Mouse (Mus musculus): Measurements from ENCODE around the gene Ndufa7. TPM values are rescaled to one million over a fixed set of nuclear protein-coding genes. Genes with fewer than 3 reads are reported as not detected.

Gene Ndufa7
- polyA plus RNA-seq, 1 experiment from 2014 or later = 535 TPM

- Histone ChIP-seq H3K9me3 (replicated peaks; ENCODE audit: control insufficient read depth, low read length) (no peaks in the 10 kb centered on the region), H3K9ac (ENCODE audit: low read length) (no peak overlapping the region), H3K4me2 (ENCODE audit: low read depth, low read length) (no peak overlapping the region), H3K4me3 (ENCODE audit: low read length) (no peak overlapping the region), H3K27ac (ENCODE audit: low read length) (no peak overlapping the region), H3K27me3 (ENCODE audit: control insufficient read depth, insufficient read depth, low read length) (peaks cover 27% of the 10 kb centered on the region), H3K4me1 (ENCODE audit: control insufficient read depth, insufficient read depth, low read length) (peaks cover 16% of the 10 kb centered on the region), H3K36me3 (ENCODE audit: control insufficient read depth, insufficient read depth) (no peaks in the 10 kb centered on the region)
- ATAC-seq (replicated peaks; ENCODE audit: extremely low read depth, insufficient read depth, low FRiP score) = no peak
- WGBS = 56% methylated on average over 8 of the region's 9 CpGs
Measured at GRCm38 (mm10) chr17:33807181-33807888, 17.0 kb upstream of the Ndufa7 start.

GRCm38 (mm10) chr17:33808192-33808591, 16.2 kb upstream of the Ndufa7 start:
- Histone ChIP-seq H3K4me1 (ENCODE audit: control insufficient read depth, insufficient read depth, low read length) (peaks cover 21% of the 10 kb centered on the region), H3K36me3 (ENCODE audit: control insufficient read depth, insufficient read depth) (no peaks in the 10 kb centered on the region), H3K4me3 (ENCODE audit: low read length) (no peak overlapping the region), H3K9me3 (replicated peaks; ENCODE audit: control insufficient read depth, low read length) (no peaks in the 10 kb centered on the region), H3K27ac (ENCODE audit: low read length) (no peak overlapping the region), H3K9ac (ENCODE audit: low read length) (no peak overlapping the region), H3K27me3 (ENCODE audit: control insufficient read depth, insufficient read depth, low read length) (peaks cover 21% of the 10 kb centered on the region), H3K4me2 (ENCODE audit: low read depth, low read length) (no peak overlapping the region)
- no peak for ATAC-seq (replicated peaks; ENCODE audit: extremely low read depth, insufficient read depth, low FRiP score)
- WGBS = 29% methylated on average over 10 of the region's 10 CpGs

GRCm38 (mm10) chr17:33810334-33811141, 13.8 kb upstream of the Ndufa7 start, which contains the start of gene Kank3:
Gene Kank3 (plus strand): TSS chr17:33810519.
- Histone ChIP-seq H3K4me3 (ENCODE audit: low read length) (peak within 1 kb of the TSS; percentile 55), H3K9ac (ENCODE audit: low read length) (peak within 1 kb of the TSS; percentile 66), H3K4me2 (ENCODE audit: low read depth, low read length) (peak within 1 kb of the TSS; percentile 75), H3K4me1 (ENCODE audit: control insufficient read depth, insufficient read depth, low read length) (peaks cover 19% of the 10 kb centered on the region), H3K9me3 (replicated peaks; ENCODE audit: control insufficient read depth, low read length) (no peaks in the 10 kb centered on the region), H3K27me3 (ENCODE audit: control insufficient read depth, insufficient read depth, low read length) (peaks cover 23% of the 10 kb centered on the region), H3K27ac (ENCODE audit: low read length) (peak within 1 kb of the TSS; percentile 81), H3K36me3 (ENCODE audit: control insufficient read depth, insufficient read depth) (no peaks in the 10 kb centered on the region)
- WGBS = under 1% methylated on average over 36 of the region's 36 CpGs
- peak; percentile 91 for ATAC-seq (replicated peaks; ENCODE audit: extremely low read depth, insufficient read depth, low FRiP score)

- Histone ChIP-seq H3K27me3 (ENCODE audit: control insufficient read depth, insufficient read depth, low read length) (peaks cover 21% of the 10 kb centered on the region), H3K9me3 (replicated peaks; ENCODE audit: control insufficient read depth, low read length) (no peaks in the 10 kb centered on the region), H3K36me3 (ENCODE audit: control insufficient read depth, insufficient read depth) (peaks cover 2% of the 10 kb centered on the region; the same call in 1 of the 2 replicates), H3K4me2 (ENCODE audit: low read depth, low read length) (peak overlapping the region; percentile 75), H3K27ac (ENCODE audit: low read length) (peak overlapping the region; percentile 81), H3K4me3 (ENCODE audit: low read length) (peak overlapping the region; percentile 55), H3K4me1 (ENCODE audit: control insufficient read depth, insufficient read depth, low read length) (peaks cover 19% of the 10 kb centered on the region), H3K9ac (ENCODE audit: low read length) (peak overlapping the region; percentile 66)
- 2% methylated on average over 7 of the region's 7 CpGs for WGBS
- peak; percentile 38 for ATAC-seq (replicated peaks; ENCODE audit: extremely low read depth, insufficient read depth, low FRiP score)
Measured at GRCm38 (mm10) chr17:33811142-33811516, 13.2 kb upstream of the Ndufa7 start.

GRCm38 (mm10) chr17:33812475-33812874, 11.9 kb upstream of the Ndufa7 start:
- Histone ChIP-seq H3K4me2 (ENCODE audit: low read depth, low read length) (peak overlapping the region; percentile 75), H3K27me3 (ENCODE audit: control insufficient read depth, insufficient read depth, low read length) (peaks cover 11% of the 10 kb centered on the region; the same call in 1 of the 2 replicates), H3K9ac (ENCODE audit: low read length) (peak overlapping the region; percentile 15; the same call in 1 of the 2 replicates), H3K4me1 (ENCODE audit: control insufficient read depth, insufficient read depth, low read length) (peaks cover 24% of the 10 kb centered on the region), H3K36me3 (ENCODE audit: control insufficient read depth, insufficient read depth) (peaks cover 2% of the 10 kb centered on the region; the same call in 1 of the 2 replicates), H3K9me3 (replicated peaks; ENCODE audit: control insufficient read depth, low read length) (no peaks in the 10 kb centered on the region), H3K4me3 (ENCODE audit: low read length) (peak overlapping the region; percentile 22; the same call in 1 of the 2 replicates), H3K27ac (ENCODE audit: low read length) (peak overlapping the region; percentile 79)
- ATAC-seq (replicated peaks; ENCODE audit: extremely low read depth, insufficient read depth, low FRiP score) = no peak
- 43% methylated on average over 3 of the region's 3 CpGs for WGBS

- Histone ChIP-seq H3K9ac (ENCODE audit: low read length) (peak overlapping the region; percentile 15; the same call in 1 of the 2 replicates), H3K4me2 (ENCODE audit: low read depth, low read length) (peak overlapping the region; percentile 75), H3K4me3 (ENCODE audit: low read length) (peak overlapping the region; percentile 22; the same call in 1 of the 2 replicates), H3K36me3 (ENCODE audit: control insufficient read depth, insufficient read depth) (peaks cover 2% of the 10 kb centered on the region; the same call in 1 of the 2 replicates), H3K9me3 (replicated peaks; ENCODE audit: control insufficient read depth, low read length) (no peaks in the 10 kb centered on the region), H3K4me1 (ENCODE audit: control insufficient read depth, insufficient read depth, low read length) (peaks cover 27% of the 10 kb centered on the region), H3K27ac (ENCODE audit: low read length) (peak overlapping the region; percentile 79), H3K27me3 (ENCODE audit: control insufficient read depth, insufficient read depth, low read length) (peaks cover 11% of the 10 kb centered on the region; the same call in 1 of the 2 replicates)
- 45% methylated on average over 4 of the region's 4 CpGs for WGBS
- ATAC-seq (replicated peaks; ENCODE audit: extremely low read depth, insufficient read depth, low FRiP score) = no peak
Measured at GRCm38 (mm10) chr17:33812990-33813389, 11.4 kb upstream of the Ndufa7 start.

- Histone ChIP-seq H3K4me2 (ENCODE audit: low read depth, low read length) (no peak overlapping the region), H3K4me1 (ENCODE audit: control insufficient read depth, insufficient read depth, low read length) (peaks cover 31% of the 10 kb centered on the region), H3K9ac (ENCODE audit: low read length) (no peak overlapping the region), H3K27ac (ENCODE audit: low read length) (no peak overlapping the region), H3K4me3 (ENCODE audit: low read length) (no peak overlapping the region), H3K9me3 (replicated peaks; ENCODE audit: control insufficient read depth, low read length) (no peaks in the 10 kb centered on the region), H3K36me3 (ENCODE audit: control insufficient read depth, insufficient read depth) (peaks cover 15% of the 10 kb centered on the region; the same call in 1 of the 2 replicates), H3K27me3 (ENCODE audit: control insufficient read depth, insufficient read depth, low read length) (0 out of 2 replicates have a peak, but pooled peaks cover 7% of the 10 kb centered on the region)
- 91% methylated on average over 6 of the region's 6 CpGs for WGBS
- ATAC-seq (replicated peaks; ENCODE audit: extremely low read depth, insufficient read depth, low FRiP score) = no peak
Measured at GRCm38 (mm10) chr17:33815399-33815798, 9.0 kb upstream of the Ndufa7 start.

GRCm38 (mm10) chr17:33816612-33817011, 7.8 kb upstream of the Ndufa7 start:
- 0 out of 2 replicates have a peak, but pooled peaks cover 7% of the 10 kb centered on the region for H3K27me3 ChIP-seq (ENCODE audit: control insufficient read depth, insufficient read depth, low read length)
- H3K4me1 ChIP-seq (ENCODE audit: control insufficient read depth, insufficient read depth, low read length) = peaks cover 25% of the 10 kb centered on the region
- H3K4me3 ChIP-seq (ENCODE audit: low read length) = peak overlapping the region; percentile 72
- H3K27ac ChIP-seq (ENCODE audit: low read length) = peak overlapping the region; percentile 86
- peaks cover 25% of the 10 kb centered on the region for H3K36me3 ChIP-seq (ENCODE audit: control insufficient read depth, insufficient read depth)
- peak overlapping the region; percentile 87; the same call in 1 of the 2 replicates for H3K9ac ChIP-seq (ENCODE audit: low read length)
- WGBS = 58% methylated on average over 5 of the region's 5 CpGs
- no peaks in the 10 kb centered on the region for H3K9me3 ChIP-seq (replicated peaks; ENCODE audit: control insufficient read depth, low read length)
- no peak for ATAC-seq (replicated peaks; ENCODE audit: extremely low read depth, insufficient read depth, low FRiP score)
- H3K4me2 ChIP-seq (ENCODE audit: low read depth, low read length) = peak overlapping the region; percentile 98
